Mouse (Mus musculus) MEL (cell line): ENCODE results near the gene Olfr58. TPM values are rescaled to one million over a fixed set of nuclear protein-coding genes. Genes with fewer than 3 reads are reported as not detected.
A peak's percentile ranks its signal among the peaks of the same experiment; 100 is the strongest.

ENCODE experiments used
- DNase-seq: peaks from one replicate; pipeline ENCODE4 v3.0.0; 2011; ENCODE audit warnings: low read depth, low spot score
- H3K27ac ChIP-seq: 2 replicates; pipeline ENCODE4 v1.5.1; 2012; ENCODE audit warnings: low read depth, mild to moderate bottlenecking, control low read depth, low read length, moderate library complexity; ENCODE audit not compliant: control insufficient read depth
- H3K27me3 ChIP-seq, 2 experiments: fragments of 150-350 bp in 1 of 2; sonication (generic) in 1 of 2; 2 replicates each; pipeline ENCODE4 v1.6.1; 2012; ENCODE audit warnings: low read length in 2 of 2, mild to moderate bottlenecking in 2 of 2, improper control_type of control experiment in 1 of 2, moderate library complexity in 1 of 2; ENCODE audit not compliant: insufficient read depth in 2 of 2, control insufficient read depth in 1 of 2
- H3K36me3 ChIP-seq, 2 experiments: 2 replicates each; pipeline ENCODE4 v1.6.1; 2012 to 2014; ENCODE audit warnings: low read length in 2 of 2, improper control_type of control experiment in 1 of 2, inconsistent platforms in 1 of 2, mild to moderate bottlenecking in 1 of 2; ENCODE audit not compliant: insufficient read depth in 2 of 2, control insufficient read depth in 1 of 2
- H3K4me1 ChIP-seq, 2 experiments: fragments of 150-350 bp in 1 of 2; sonication (generic) in 1 of 2; 2 replicates each; pipeline ENCODE4 v1.6.1; 2012; ENCODE audit warnings: low read length in 2 of 2, improper control_type of control experiment in 1 of 2, mild to moderate bottlenecking in 1 of 2; ENCODE audit not compliant: insufficient read depth in 2 of 2, control insufficient read depth in 1 of 2
- H3K4me3 ChIP-seq, 2 experiments: fragments of 150-350 bp in 1 of 2; sonication (generic) in 1 of 2; 2 replicates each; pipeline ENCODE4 v1.5.1; 2012; ENCODE audit warnings: low read depth in 2 of 2, low read length in 2 of 2, mild to moderate bottlenecking in 2 of 2, moderate library complexity in 2 of 2, control low read depth in 1 of 2, improper control_type of control experiment in 1 of 2; ENCODE audit not compliant: control insufficient read depth in 1 of 2, insufficient read depth in 1 of 2
- H3K79me2 ChIP-seq: 2 replicates; pipeline ENCODE4 v1.6.1; 2012; ENCODE audit warnings: mild to moderate bottlenecking, low read length, moderate library complexity; ENCODE audit not compliant: control insufficient read depth, poor library complexity, insufficient read depth
- H3K9ac ChIP-seq: 2 replicates; pipeline ENCODE4 v1.6.1; 2012; ENCODE audit warnings: low read depth, mild to moderate bottlenecking, control low read depth, low read length, moderate library complexity; ENCODE audit not compliant: control insufficient read depth, poor library complexity, severe bottlenecking
- H3K9me3 ChIP-seq: fragments of 150-350 bp; sonication (generic); replicated peaks from 2 replicates; pipeline ENCODE4 v1.6.1; 2012; ENCODE audit warnings: mild to moderate bottlenecking, low read length, improper control_type of control experiment, moderate library complexity; ENCODE audit not compliant: insufficient read depth
- BHLHE40 ChIP-seq: IDR thresholded peaks from 2 replicates; pipeline ENCODE4 v1.6.1; 2012; ENCODE audit warnings: low read depth, mild to moderate bottlenecking, inconsistent platforms, low read length, improper control_type of control experiment, borderline replicate concordance
- CHD1 ChIP-seq: IDR thresholded peaks from 2 replicates; pipeline ENCODE4 v1.6.1; 2012; ENCODE audit warnings: low read depth, mild to moderate bottlenecking, inconsistent platforms, low read length, improper control_type of control experiment
- CHD2 ChIP-seq: IDR thresholded peaks from 2 replicates; pipeline ENCODE4 v1.6.1; 2011; ENCODE audit warnings: low read length, improper control_type of control experiment
- CTCF ChIP-seq, 3 experiments: IDR thresholded peaks in 2 of 3; conservative IDR thresholded peaks in 1 of 3; 2 replicates each; pipeline ENCODE4 v1.5.1; 2011 to 2012; ENCODE audit warnings: low read length in 3 of 3, low read depth in 2 of 3, mild to moderate bottlenecking in 2 of 3, improper control_type of control experiment in 1 of 3, inconsistent platforms in 1 of 3, mixed read lengths in 1 of 3, moderate library complexity in 1 of 3; ENCODE audit not compliant: control insufficient read depth in 1 of 3, insufficient read depth in 1 of 3, poor library complexity in 1 of 3, severe bottlenecking in 1 of 3
- E2F4 ChIP-seq: IDR thresholded peaks from 2 replicates; pipeline ENCODE4 v1.6.1; 2011; ENCODE audit warnings: low read depth, low read length, improper control_type of control experiment, borderline replicate concordance
- ELF1 ChIP-seq: IDR thresholded peaks from 2 replicates; pipeline ENCODE4 v1.6.1; 2014; ENCODE audit warnings: low read depth, mild to moderate bottlenecking, inconsistent platforms, low read length, improper control_type of control experiment, moderate library complexity
- ETS1 ChIP-seq: IDR thresholded peaks from 2 replicates; pipeline ENCODE4 v1.6.1; 2012; ENCODE audit warnings: low read depth, mild to moderate bottlenecking, inconsistent platforms, low read length, improper control_type of control experiment, moderate library complexity
- GABPA ChIP-seq: IDR thresholded peaks from 2 replicates; pipeline ENCODE4 v1.6.1; 2012; ENCODE audit warnings: low read depth, mild to moderate bottlenecking, inconsistent platforms, low read length, improper control_type of control experiment, moderate library complexity
- GATA1 ChIP-seq: IDR thresholded peaks from 2 replicates; pipeline ENCODE4 v1.6.1; 2011; ENCODE audit warnings: low read depth, low read length, improper control_type of control experiment
- HCFC1 ChIP-seq: IDR thresholded peaks from 2 replicates; pipeline ENCODE4 v1.6.1; 2012; ENCODE audit warnings: low read depth, mild to moderate bottlenecking, inconsistent platforms, low read length, improper control_type of control experiment, moderate library complexity
- JUND ChIP-seq: IDR thresholded peaks from 2 replicates; pipeline ENCODE4 v1.6.1; 2011; ENCODE audit warnings: low read depth, mild to moderate bottlenecking, improper control_type of control experiment, low read length
- KAT2A ChIP-seq: conservative IDR thresholded peaks from 2 replicates; pipeline ENCODE4 v1.6.1; 2012; ENCODE audit warnings: low read depth, low read length, improper control_type of control experiment, inconsistent platforms
- MAFK ChIP-seq: IDR thresholded peaks from 2 replicates; pipeline ENCODE4 v1.6.1; 2011; ENCODE audit warnings: low read depth, mild to moderate bottlenecking, low read length, improper control_type of control experiment, borderline replicate concordance
- MAX ChIP-seq: IDR thresholded peaks from 2 replicates; pipeline ENCODE4 v1.6.1; 2011; ENCODE audit warnings: low read length, improper control_type of control experiment
- MAZ ChIP-seq: IDR thresholded peaks from 2 replicates; pipeline ENCODE4 v1.6.1; 2012; ENCODE audit warnings: low read depth, mild to moderate bottlenecking, inconsistent platforms, low read length, improper control_type of control experiment
- MEF2A ChIP-seq: IDR thresholded peaks from 2 replicates; pipeline ENCODE4 v1.6.1; 2014; ENCODE audit warnings: low read depth, mild to moderate bottlenecking, inconsistent platforms, low read length, improper control_type of control experiment; ENCODE audit not compliant: poor library complexity, insufficient replicate concordance, severe bottlenecking; ENCODE audit errors: extremely low read depth
- MXI1 ChIP-seq: IDR thresholded peaks from 2 replicates; pipeline ENCODE4 v1.6.1; 2011; ENCODE audit warnings: mild to moderate bottlenecking, low read depth, low read length, improper control_type of control experiment
- MYB ChIP-seq: IDR thresholded peaks from 2 replicates; pipeline ENCODE4 v1.6.1; 2011; ENCODE audit warnings: mild to moderate bottlenecking, low read depth, low read length, improper control_type of control experiment
- MYC ChIP-seq: IDR thresholded peaks from 2 replicates; pipeline ENCODE4 v1.6.1; 2011; ENCODE audit warnings: low read depth, mild to moderate bottlenecking, low read length, improper control_type of control experiment, moderate library complexity
- NELFE ChIP-seq: IDR thresholded peaks from 2 replicates; pipeline ENCODE4 v1.6.1; 2011; ENCODE audit warnings: low read depth, low read length, improper control_type of control experiment
- NRF1 ChIP-seq: IDR thresholded peaks from 2 replicates; pipeline ENCODE4 v1.6.1; 2014; ENCODE audit warnings: low read depth, mild to moderate bottlenecking, inconsistent platforms, low read length, improper control_type of control experiment, moderate library complexity; ENCODE audit not compliant: poor library complexity, insufficient read depth, severe bottlenecking
- POLR2A ChIP-seq, 2 experiments: IDR thresholded peaks; 2 replicates each; pipeline ENCODE4 v1.6.1; 2011 to 2012; ENCODE audit warnings: low read length in 2 of 2, mild to moderate bottlenecking in 2 of 2, control low read depth in 1 of 2, improper control_type of control experiment in 1 of 2, low read depth in 1 of 2, moderate library complexity in 1 of 2; ENCODE audit not compliant: control insufficient read depth in 1 of 2, insufficient read depth in 1 of 2, poor library complexity in 1 of 2
- POLR2AphosphoS2 ChIP-seq: IDR thresholded peaks from 2 replicates; pipeline ENCODE4 v1.6.1; 2011; ENCODE audit warnings: low read length, improper control_type of control experiment
- RAD21 ChIP-seq: IDR thresholded peaks from 2 replicates; pipeline ENCODE4 v1.6.1; 2011; ENCODE audit warnings: mild to moderate bottlenecking, low read depth, low read length, improper control_type of control experiment
- RCOR1 ChIP-seq: IDR thresholded peaks from 2 replicates; pipeline ENCODE4 v1.6.1; 2012; ENCODE audit warnings: low read depth, mild to moderate bottlenecking, inconsistent platforms, low read length, improper control_type of control experiment
- SIN3A ChIP-seq: IDR thresholded peaks from 2 replicates; pipeline ENCODE4 v1.6.1; 2012; ENCODE audit warnings: low read length, improper control_type of control experiment, inconsistent platforms
- SMC3 ChIP-seq: IDR thresholded peaks from 2 replicates; pipeline ENCODE4 v1.6.1; 2011; ENCODE audit warnings: low read depth, low read length, improper control_type of control experiment
- TAL1 ChIP-seq: IDR thresholded peaks from 2 replicates; pipeline ENCODE4 v1.6.1; 2012; ENCODE audit warnings: mild to moderate bottlenecking, inconsistent platforms, low read length, moderate library complexity, mixed read lengths
- TBP ChIP-seq: IDR thresholded peaks from 2 replicates; pipeline ENCODE4 v1.8.0; 2011; ENCODE audit warnings: low read depth, low read length, improper control_type of control experiment
- TCF12 ChIP-seq: IDR thresholded peaks from 2 replicates; pipeline ENCODE4 v1.6.1; 2014; ENCODE audit warnings: low read depth, mild to moderate bottlenecking, inconsistent platforms, low read length, improper control_type of control experiment, moderate library complexity
- UBTF ChIP-seq: IDR thresholded peaks from 2 replicates; pipeline ENCODE4 v1.6.1; 2012; ENCODE audit warnings: low read depth, mild to moderate bottlenecking, inconsistent platforms, low read length, improper control_type of control experiment, moderate library complexity, borderline replicate concordance; ENCODE audit not compliant: insufficient read depth
- USF1 ChIP-seq: IDR thresholded peaks from 2 replicates; pipeline ENCODE4 v1.6.1; 2014; ENCODE audit warnings: low read depth, mild to moderate bottlenecking, inconsistent platforms, low read length, improper control_type of control experiment, moderate library complexity
- USF2 ChIP-seq, 2 experiments: IDR thresholded peaks; 2 replicates each; pipeline ENCODE4 v1.6.1; 2011 to 2012; ENCODE audit warnings: improper control_type of control experiment in 2 of 2, low read length in 2 of 2, borderline replicate concordance in 1 of 2, inconsistent platforms in 1 of 2, low read depth in 1 of 2, mild to moderate bottlenecking in 1 of 2; ENCODE audit not compliant: insufficient read depth in 1 of 2
- ZC3H11A ChIP-seq: IDR thresholded peaks from 2 replicates; pipeline ENCODE4 v1.6.1; 2012; ENCODE audit warnings: low read depth, mild to moderate bottlenecking, inconsistent platforms, low read length, improper control_type of control experiment
- ZKSCAN1 ChIP-seq: IDR thresholded peaks from 2 replicates; pipeline ENCODE4 v1.6.1; 2012; ENCODE audit warnings: low read depth, mild to moderate bottlenecking, inconsistent platforms, low read length, improper control_type of control experiment, moderate library complexity
- ZMIZ1 ChIP-seq: IDR thresholded peaks from 2 replicates; pipeline ENCODE4 v1.6.1; 2012; ENCODE audit warnings: low read depth, mild to moderate bottlenecking, inconsistent platforms, low read length, improper control_type of control experiment, moderate library complexity
- ZNF384 ChIP-seq: IDR thresholded peaks from 2 replicates; pipeline ENCODE4 v1.6.1; 2012; ENCODE audit warnings: low read depth, mild to moderate bottlenecking, inconsistent platforms, low read length, improper control_type of control experiment
- polyA plus RNA-seq, 2 experiments: library from polyadenylated mRNA; stranded (reverse) in 1 of 2; unstranded in 1 of 2; fragments of >175 nt in 1 of 2; fragments of >200 nt in 1 of 2; gene quantifications; 2 replicates each; pipeline versions ENCODE4 v1.2.1 to v1.2.4; 2012; ENCODE audit warnings: low replicate concordance in 2 of 2, low read depth in 1 of 2; ENCODE audit not compliant: insufficient read length in 2 of 2, insufficient read depth in 1 of 2, missing spikeins in 1 of 2
- total RNA-seq: library from RNA; depleted of rRNA; stranded (reverse); fragments of 300-350 nt; gene quantifications from 2 replicates; pipeline ENCODE4 v1.2.3, GENCODE M21; 2012

Gene Olfr58
- total and polyA plus RNA-seq, 3 experiments = 0.10 TPM; not detected in 2

DNA sequence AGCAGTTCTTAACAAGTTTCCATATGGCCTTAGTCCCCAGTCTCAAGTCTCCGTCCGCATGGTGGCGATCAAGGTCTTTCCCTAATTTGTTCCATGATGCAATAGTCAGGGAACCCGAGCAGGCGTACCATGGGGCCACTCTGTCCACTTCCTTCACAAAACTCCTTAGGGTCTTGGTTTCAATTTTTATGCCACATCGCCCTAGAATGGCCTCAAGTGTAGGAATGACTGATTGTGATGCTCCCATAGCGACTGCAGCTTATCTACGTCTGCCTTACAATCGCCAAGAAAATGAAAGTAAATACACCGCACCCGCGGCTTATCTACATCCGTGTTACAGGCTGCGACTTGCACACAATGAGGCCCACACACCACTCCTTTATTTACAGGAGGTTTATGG is 10.4 kb upstream of the Olfr58 start:
- Histone ChIP-seq H3K27ac (peak overlapping the region; percentile 83), H3K9ac (peak overlapping the region; percentile 65), H3K4me1 (peaks cover 0 to 6% of the 10 kb centered on the region in 2 experiments; a peak in 2 of 4 replicates), H3K9me3 (no peaks in the 10 kb centered on the region), H3K36me3 (no peaks in the 10 kb centered on the region), H3K27me3 (no peaks in the 10 kb centered on the region), H3K4me3 (peak overlapping the region; percentile 63 to 66), H3K79me2 (no peaks in the 10 kb centered on the region; the same call in 1 of the 2 replicates)
- peak; percentile 94 for DNase-seq
- peak; percentile 55 for TF ChIP-seq NELFE
- TF ChIP-seq MAZ = no peak
- 0 out of 2 replicates have a peak, but pooled peaks have one; percentile 21 for TF ChIP-seq CHD1
- no peak for TF ChIP-seq ZNF384
- no peak for TF ChIP-seq RCOR1
- TF ChIP-seq SMC3 = peak; percentile 40
- TF ChIP-seq USF1 = no peak
- peak; percentile 49; the same call in 1 of the 2 replicates for TF ChIP-seq NRF1
- no peak for TF ChIP-seq JUND
- peak; percentile 75 for TF ChIP-seq HCFC1
- TF ChIP-seq ZC3H11A = peak; percentile 17; the same call in 1 of the 2 replicates
- TF ChIP-seq POLR2AphosphoS2 = peak; percentile 34; the same call in 1 of the 2 replicates
- TF ChIP-seq POLR2A (IDR thresholded peaks at IDR 0.05; ENCODE audit: control insufficient read depth in 1 of 2, insufficient read depth in 1 of 2, low read depth in 1 of 2, low read length in 2 of 2, poor library complexity in 1 of 2) = peak in 1 of 2 experiments; percentile 62; a peak in 2 of 4 replicates
- TF ChIP-seq MAFK = no peak
- TF ChIP-seq MXI1 = peak; percentile 71
- peak; percentile 74 for TF ChIP-seq SIN3A
- TF ChIP-seq RAD21 = peak; percentile 60
- TF ChIP-seq TCF12 = peak; percentile 58
- peak; percentile 93 for TF ChIP-seq GATA1
- TF ChIP-seq CHD2 = no peak
- peak; percentile 53; the same call in 1 of the 2 replicates for TF ChIP-seq ELF1
- TF ChIP-seq BHLHE40 = no peak
- TF ChIP-seq UBTF = no peak
- TF ChIP-seq GABPA = no peak
- TF ChIP-seq TAL1 = no peak
- TF ChIP-seq MYB = 0 out of 2 replicates have a peak, but pooled peaks have one; percentile 27
- no peak for TF ChIP-seq KAT2A
- TF ChIP-seq ZMIZ1 = no peak
- no peak for TF ChIP-seq USF2 (IDR thresholded peaks at IDR 0.05; ENCODE audit: borderline replicate concordance in 1 of 2, insufficient read depth in 1 of 2, low read depth in 1 of 2, low read length in 2 of 2)
- TF ChIP-seq MEF2A = no peak
- TF ChIP-seq ETS1 = peak; percentile 94
- no peak; the same call in 1 of the 2 replicates for TF ChIP-seq E2F4
- peak; percentile 86 for TF ChIP-seq MYC
- TF ChIP-seq ZKSCAN1 = no peak
- TF ChIP-seq CTCF (IDR thresholded peaks at IDR 0.05 in 2 of 3, conservative IDR thresholded peaks at IDR 0.05 in 1 of 3; ENCODE audit: control insufficient read depth in 1 of 3, insufficient read depth in 1 of 3, low read depth in 2 of 3, low read length in 3 of 3, poor library complexity in 1 of 3, severe bottlenecking in 1 of 3) = peak; percentile 33 to 51 (median 41)
- peak; percentile 83 for TF ChIP-seq MAX
- peak; percentile 65; the same call in 1 of the 2 replicates for TF ChIP-seq TBP
